Mouse (Mus musculus) liver, adult 2 months (tissue): ENCODE results near the gene Dnah8.

Experiments used
- CTCF ChIP-seq: fragments of 200-500 bp; IDR thresholded peaks from 2 replicates; pipeline ENCODE4 v1.5.1; 2011; ENCODE audit warnings: low read depth, low read length, control low read depth
- POLR2A ChIP-seq: fragments of 200-500 bp; IDR thresholded peaks from 2 replicates; pipeline ENCODE4 v1.6.1; 2011; ENCODE audit warnings: low read length, control low read depth; ENCODE audit not compliant: insufficient read depth; ENCODE audit errors: extremely low read depth

DNA sequence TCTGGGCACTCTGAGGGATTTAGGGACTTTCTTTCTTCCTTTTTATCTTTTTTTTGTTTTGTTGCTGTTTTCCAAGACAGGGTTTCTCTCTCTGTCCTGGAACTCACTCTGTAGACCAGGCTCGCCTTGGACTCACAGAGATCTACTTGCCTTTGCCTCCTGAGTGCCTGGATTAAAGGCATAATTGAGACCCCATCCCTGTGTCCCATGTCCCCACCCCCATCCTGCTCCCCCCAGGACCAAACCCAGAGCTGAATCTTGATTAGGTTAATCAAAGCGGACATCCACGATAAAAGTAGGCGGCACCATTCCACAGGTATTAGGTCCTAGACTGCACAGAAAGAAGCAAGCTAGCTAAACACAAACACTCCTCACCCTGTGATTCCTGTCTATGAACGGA lies 19.2 kb upstream of the Dnah8 start:
- no peak for TF ChIP-seq CTCF
- no peak for TF ChIP-seq POLR2A
